Comparison of ENCODE assay signal across 18 mouse cellular contexts in genomic region chr7:44965975-44966374, GRCm38 (mm10). TPM values are rescaled to one million over a fixed set of nuclear protein-coding genes. Genes with fewer than 3 reads are reported as not detected.
A peak's percentile ranks its signal among the peaks of the same experiment; 100 is the strongest.
DNase-seq lines count a peak whose midpoint lies in the region; ATAC-seq lines count a peak whose summit lies in the region.
"Had no signal": no experiment of that assay in that cellular context is flagged by ENCODE, and none has a peak within 500 bp of the region (broad histone marks: within the 10 kb centered on the region; RNA-seq: fewer than 3 reads in every experiment).

No protein-coding gene starts in this region.

- H3K4me1 ChIP-seq in kidney, embryonic 16.5 days (ENCODE audit: insufficient read depth, low read length): peaks cover 8% of the 10 kb centered on the region

- peak; percentile 47 for DNase-seq in CD4-positive, CD25-positive, alpha-beta regulatory T cell, adult 2 months (ENCODE audit: low read depth, low spot score)
- DNase-seq in kidney, postnatal 36 days: peak; percentile 32 to 77
- DNase-seq in testis, postnatal 10 days (ENCODE audit: low spot score): peak; percentile 54
- DNase-seq in testis, postnatal 14 days (ENCODE audit: low spot score): no peak
- peak; percentile 69 for DNase-seq in thymus, postnatal 4 days
- DNase-seq in layer of hippocampus, postnatal 36 days: no peak
- DNase-seq: cerebellum, adult 2 months; heart, postnatal 36 days; retina, postnatal 1 day had no signal

- no peaks in the 10 kb centered on the region for H3K27me3 ChIP-seq in kidney, embryonic 16.5 days (ENCODE audit: insufficient read depth, low read length)
- H3K27me3 ChIP-seq: limb, embryonic 15.5 days; neural tube, embryonic 15.5 days had no signal

- H3K27ac ChIP-seq in kidney, embryonic 16.5 days (ENCODE audit: low read length): no peak overlapping the region
- H3K27ac ChIP-seq: limb, embryonic 15.5 days; neural tube, embryonic 15.5 days had no signal

- peaks cover 17% of the 10 kb centered on the region; the same call in 1 of the 2 replicates for H3K36me3 ChIP-seq in kidney, embryonic 16.5 days (ENCODE audit: insufficient read depth, low read length)
- H3K36me3 ChIP-seq: G1E had no signal

- no peak overlapping the region for H3K4me2 ChIP-seq in kidney, embryonic 16.5 days (replicated peaks; ENCODE audit: low read depth, low read length)
- H3K4me2 ChIP-seq: limb, embryonic 15.5 days; neural tube, embryonic 15.5 days had no signal

- 80% methylated on average over 7 of the region's 7 CpGs for WGBS in kidney, embryonic 16.5 days

- H3K9me3 ChIP-seq in kidney, embryonic 16.5 days (ENCODE audit: low read length): no peaks in the 10 kb centered on the region
- H3K9me3 ChIP-seq: G1E; limb, embryonic 15.5 days; neural tube, embryonic 15.5 days had no signal

- no peak overlapping the region for H3K9ac ChIP-seq in kidney, embryonic 16.5 days (replicated peaks; ENCODE audit: low read length)
- H3K9ac ChIP-seq: limb, embryonic 15.5 days; neural tube, embryonic 15.5 days had no signal

- H3K4me3 ChIP-seq in kidney, embryonic 16.5 days (ENCODE audit: low read length): no peak overlapping the region
- H3K4me3 ChIP-seq: limb, embryonic 15.5 days; neural tube, embryonic 15.5 days had no signal

- ATAC-seq in CD4-positive, CD25-positive, alpha-beta regulatory T cell, adult 4 months: no peak
- no peak for ATAC-seq in kidney, embryonic 16.5 days (ENCODE audit: low FRiP score, low TSS enrichment)
- ATAC-seq: forebrain, embryonic 14.5 days had no signal

RNA-seq across cellular contexts. Expression of gene Cpt1c, which starts 8.7 kb away (rescaled TPM):
- polyA plus RNA-seq in CD4-positive, CD25-positive, alpha-beta regulatory T cell, adult 4 months (2017; shearing (Covaris generic)): under 1 TPM; 0.36 to 0.92 TPM
- 22.4 and 23.8 TPM in 2 replicates for polyA plus RNA-seq in kidney, embryonic 16.5 days (2015; fragmentation: Nextera tagmentation; extraction: Ambion mirVana)
- total RNA-seq in layer of hippocampus, postnatal 36 days (2021): 100 to 1,000 TPM; 131 to 137 TPM
- total RNA-seq: monocyte, adult 5-6 weeks had no signal

RNA-seq across cellular contexts. Expression of gene Prmt1, which starts 20.4 kb away (rescaled TPM):
- 100 to 1,000 TPM in 1 of 2 experiments, 10 to 100 TPM in 1; 39.7 to 114 TPM for polyA plus RNA-seq in CD4-positive, CD25-positive, alpha-beta regulatory T cell, adult 4 months (2017; shearing (Covaris generic))
- 681 and 701 TPM in 2 replicates for polyA plus RNA-seq in kidney, embryonic 16.5 days (2015; fragmentation: Nextera tagmentation; extraction: Ambion mirVana)
- total RNA-seq in layer of hippocampus, postnatal 36 days (2021): 100 to 1,000 TPM; 155 to 168 TPM

RNA-seq across cellular contexts. Expression of gene Tsks, which starts 23.0 kb away (rescaled TPM):
- polyA plus RNA-seq in CD4-positive, CD25-positive, alpha-beta regulatory T cell, adult 4 months (2017; shearing (Covaris generic)): not detected
- polyA plus RNA-seq in kidney, embryonic 16.5 days (2015; fragmentation: Nextera tagmentation; extraction: Ambion mirVana): 0.10 and 0.24 TPM in 2 replicates
- total RNA-seq in layer of hippocampus, postnatal 36 days (2021): under 1 TPM; 0.87 to 0.88 TPM
- total RNA-seq: G1E; gastrocnemius, adult 18-20 months; heart, postnatal 36 days; monocyte, adult 5-6 weeks had no signal
- polyA plus RNA-seq: forebrain, embryonic 14.5 days; large intestine, adult 2 months had no signal

RNA-seq across cellular contexts. Expression of gene Irf3, which starts 31.5 kb away (rescaled TPM):
- polyA plus RNA-seq in CD4-positive, CD25-positive, alpha-beta regulatory T cell, adult 4 months (2017; shearing (Covaris generic)): 100 to 1,000 TPM; 117 to 147 TPM
- polyA plus RNA-seq in kidney, embryonic 16.5 days (2015; fragmentation: Nextera tagmentation; extraction: Ambion mirVana): 109 TPM in 2 replicates
- total RNA-seq in layer of hippocampus, postnatal 36 days (2021): 10 to 100 TPM; 45.9 to 51.0 TPM

RNA-seq across cellular contexts. Expression of gene Bcl2l12, which starts 32.5 kb away (rescaled TPM):
- polyA plus RNA-seq in CD4-positive, CD25-positive, alpha-beta regulatory T cell, adult 4 months (2017; shearing (Covaris generic)): 10 to 100 TPM; 23.6 to 30.1 TPM
- polyA plus RNA-seq in kidney, embryonic 16.5 days (2015; fragmentation: Nextera tagmentation; extraction: Ambion mirVana): 56.1 and 61.9 TPM in 2 replicates
- 1 to 10 TPM; 3.0 to 4.1 TPM for total RNA-seq in layer of hippocampus, postnatal 36 days (2021)

Comparison
In these comparisons a context has a peak if more than half of its experiments do, and no peak if none do; other contexts are left out.
1. DNase-seq: peak in CD4-positive, CD25-positive, alpha-beta regulatory T cell, adult 2 months (single experiment), kidney, postnatal 36 days (2 of 2), testis, postnatal 10 days (single experiment) and thymus, postnatal 4 days (single experiment); none in testis, postnatal 14 days (single experiment) and layer of hippocampus, postnatal 36 days (0 of 2).
2. RNA of gene Cpt1c, which starts 8.7 kb away (polyA plus RNA-seq): 22.4 to 23.8 TPM in kidney, embryonic 16.5 days; 0.36 to 0.92 TPM in CD4-positive, CD25-positive, alpha-beta regulatory T cell, adult 4 months; every median in the first group is over 10 times any median in the second.